Mouse (Mus musculus) adrenal gland, postnatal 36 days (tissue): ENCODE measurements around the gene Ccdc63. TPM values are rescaled to one million over a fixed set of nuclear protein-coding genes. Genes with fewer than 3 reads are reported as not detected.
A peak's percentile ranks its signal among the peaks of the same experiment; 100 is the strongest.
"Not testable (repeated sequence)": the region's sequence is repeated elsewhere in the genome, so short reads cannot be mapped to it uniquely, and the experiment has no call there.

Source experiments
- DNase-seq, 2 experiments: peaks; one replicate each; pipeline ENCODE4 v3.0.0; 2021; ENCODE audit warnings: mixed read lengths in 1 of 2
- long read RNA-seq, 2 experiments: library from polyadenylated mRNA; stranded (forward); transcript quantifications; one replicate each; pipeline ENCODE4 v2.0.0; 2021; ENCODE audit warnings: borderline sequencing depth in 2 of 2
- total RNA-seq, 2 experiments: library from RNA; stranded (reverse); gene quantifications; 2 replicates each; pipeline ENCODE4 v1.2.3; 2021

The Ccdc63 gene
- total RNA-seq: not detected
- long read RNA-seq, experiment 1: 0 reads
- long read RNA-seq, experiment 2: 0 reads

DNA sequence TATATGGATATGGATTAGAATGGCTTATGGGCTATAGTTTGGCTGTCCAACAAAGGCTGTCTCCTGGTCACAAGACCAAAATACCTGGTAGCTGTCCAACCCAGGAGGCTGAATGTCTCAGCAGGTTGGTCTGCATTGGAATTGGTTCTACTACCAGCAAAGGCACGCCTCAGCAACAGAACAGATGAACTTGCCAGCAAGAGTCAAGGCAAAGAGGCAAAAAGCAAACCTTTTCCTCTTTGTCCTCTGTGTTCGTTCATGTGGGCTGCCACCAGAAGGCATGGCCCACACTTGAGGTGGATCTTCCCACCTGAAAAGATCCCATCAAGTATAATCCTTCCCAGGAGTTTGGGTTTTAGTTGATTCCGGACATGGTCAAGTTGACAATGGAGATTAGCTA, at the start of gene Ccdc63:
TSS of gene Ccdc63 (minus strand) at position 101 of the 400 bp plus-strand sequence.
- no peak for DNase-seq

DNA sequence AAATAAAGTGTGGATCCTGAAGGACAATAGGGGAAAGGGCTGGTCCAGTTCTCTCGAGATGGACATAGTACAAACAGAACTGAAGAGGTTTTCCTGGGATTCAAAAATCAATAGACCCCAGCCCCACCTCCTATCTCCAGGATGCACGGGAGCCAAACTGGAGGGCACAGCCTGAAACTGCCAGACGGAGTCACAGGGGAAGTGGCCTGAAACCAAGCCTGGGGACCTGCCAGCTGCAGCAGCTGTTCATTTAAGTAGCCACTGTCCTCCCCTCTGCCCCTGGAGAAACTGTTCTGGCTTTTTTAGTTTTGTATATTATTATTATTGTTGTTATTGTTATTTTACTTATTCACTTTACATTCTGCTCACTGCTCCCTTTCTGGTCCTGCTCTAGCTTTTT, 48.5 kb upstream of the Ccdc63 start:
- DNase-seq: no peak

DNA sequence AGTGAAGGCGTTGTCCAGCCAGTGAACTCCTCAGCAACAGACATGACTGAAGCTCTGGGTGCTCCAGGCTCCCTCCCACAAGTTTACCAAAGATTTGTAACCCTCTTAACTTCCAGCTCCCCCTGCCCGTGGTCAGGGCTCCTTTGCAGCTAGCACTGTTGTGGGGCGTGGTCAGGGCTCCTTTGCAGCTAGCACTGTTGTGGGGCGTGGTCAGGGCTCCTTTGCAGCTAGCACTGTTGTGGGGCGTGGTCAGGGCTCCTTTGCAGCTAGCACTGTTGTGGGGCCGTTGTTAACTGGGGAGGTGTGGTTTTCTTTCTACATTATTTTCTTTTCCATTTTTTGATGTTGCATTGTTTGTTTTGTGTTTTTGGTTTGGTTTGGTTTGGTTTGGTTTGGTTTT, 44.2 kb upstream of the Ccdc63 start:
- DNase-seq: not testable (repeated sequence)

DNA sequence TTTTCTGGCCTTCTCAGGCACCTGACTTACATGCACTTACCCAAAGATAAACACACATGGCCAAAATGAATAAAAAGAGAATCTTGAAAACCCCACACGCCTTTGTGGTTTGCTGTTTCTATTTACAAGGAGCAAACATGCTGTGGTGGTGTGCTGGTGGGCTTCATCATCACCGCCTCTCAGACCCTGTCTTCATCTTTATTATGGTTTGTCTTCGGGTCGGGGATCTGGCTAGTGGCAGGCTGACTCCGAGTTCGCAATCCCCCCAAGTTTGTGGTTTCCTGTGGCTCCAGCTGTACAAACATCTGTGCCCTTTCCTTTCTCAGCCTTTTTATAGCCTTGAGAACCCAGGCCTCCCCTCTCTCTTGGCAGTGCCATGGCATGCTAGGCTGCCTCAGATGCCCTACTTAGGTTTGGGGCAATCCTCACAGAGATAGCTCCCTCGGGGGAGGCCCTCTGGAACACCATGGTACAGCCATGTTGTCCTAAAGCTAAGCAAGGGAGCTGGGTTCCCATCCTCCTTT, 43.7 kb upstream of the Ccdc63 start:
- no peak for DNase-seq

DNA sequence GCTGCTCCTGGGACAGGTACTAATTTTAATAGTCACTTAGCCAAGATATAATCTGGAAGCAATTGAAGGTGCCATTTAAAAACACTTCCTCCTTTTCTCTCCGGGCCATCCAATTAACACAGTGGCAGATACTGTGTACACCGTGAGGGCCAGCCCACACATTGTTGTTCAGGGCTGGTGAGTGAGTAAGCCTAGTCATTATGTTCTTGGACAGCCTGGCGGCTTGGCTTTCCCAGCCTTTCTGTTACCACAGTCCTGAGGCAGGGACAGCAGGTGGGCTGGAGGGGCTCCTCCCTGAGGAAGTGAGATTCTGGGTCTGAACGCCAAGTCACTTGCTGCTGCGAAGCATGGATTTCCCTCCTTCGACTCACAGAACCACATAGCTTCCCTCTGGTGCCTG, 39.0 kb upstream of the Ccdc63 start:
- DNase-seq: no peak

DNA sequence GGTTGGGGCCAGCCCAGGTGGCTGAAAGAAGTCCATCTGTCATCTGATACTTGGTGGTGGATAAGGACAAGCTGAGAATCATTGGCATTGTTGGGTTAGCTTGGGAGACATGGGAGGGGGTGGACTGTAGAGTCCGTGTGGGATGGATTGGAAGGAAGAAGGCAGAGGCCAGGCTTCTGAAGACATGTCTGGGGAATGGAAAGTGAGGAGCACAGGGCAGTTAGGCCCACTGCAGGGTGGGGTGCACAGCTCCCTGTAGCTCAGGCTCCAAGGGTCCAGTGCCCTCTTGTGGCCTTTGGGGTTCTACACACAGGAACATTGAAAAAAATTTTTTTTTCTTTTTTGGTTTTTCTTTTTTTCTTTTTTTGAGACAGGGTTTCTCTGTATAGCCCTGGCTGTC, 35.8 kb upstream of the Ccdc63 start:
- peak; percentile 49 to 75 for DNase-seq

DNA sequence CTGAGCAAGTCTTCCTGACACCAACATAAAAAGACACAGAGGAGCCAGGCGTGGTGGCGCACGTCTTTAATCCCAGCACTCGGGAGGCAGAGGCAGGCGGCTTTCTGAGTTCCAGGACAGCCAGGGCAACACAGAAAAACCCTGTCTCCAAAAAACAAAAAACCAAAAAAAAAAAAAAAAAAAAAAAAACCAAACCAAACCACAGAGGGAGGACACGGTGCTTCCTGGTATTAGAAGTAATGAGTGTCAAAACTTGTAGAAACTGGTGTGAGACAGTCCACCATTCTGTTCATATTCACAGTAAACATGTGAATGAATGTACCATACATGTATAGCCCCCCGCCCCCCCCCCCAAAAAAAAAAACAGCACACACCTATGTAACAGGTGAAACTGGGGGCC, 35.3 kb upstream of the Ccdc63 start:
- DNase-seq: no peak

DNA sequence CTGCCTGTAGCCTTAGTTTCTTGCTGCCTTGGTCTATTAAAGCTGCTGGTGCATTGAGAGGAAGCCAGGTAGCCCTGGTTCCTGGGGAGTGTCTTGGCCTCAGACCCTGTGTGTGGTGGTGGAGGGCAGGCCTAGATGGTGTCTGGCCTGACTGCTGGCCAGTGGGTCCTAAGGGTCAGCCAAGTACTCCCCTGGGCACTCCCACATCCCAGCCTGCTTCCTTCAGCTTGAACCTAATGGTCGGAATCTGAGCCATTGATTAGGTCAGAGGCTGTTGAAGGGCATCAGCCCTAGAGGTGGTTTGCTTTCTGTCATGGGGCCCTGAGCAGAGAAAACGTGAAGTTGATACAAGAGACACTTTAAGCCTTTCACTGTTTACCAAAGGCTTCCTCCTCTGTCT, 34.8 kb upstream of the Ccdc63 start:
- DNase-seq: no peak

DNA sequence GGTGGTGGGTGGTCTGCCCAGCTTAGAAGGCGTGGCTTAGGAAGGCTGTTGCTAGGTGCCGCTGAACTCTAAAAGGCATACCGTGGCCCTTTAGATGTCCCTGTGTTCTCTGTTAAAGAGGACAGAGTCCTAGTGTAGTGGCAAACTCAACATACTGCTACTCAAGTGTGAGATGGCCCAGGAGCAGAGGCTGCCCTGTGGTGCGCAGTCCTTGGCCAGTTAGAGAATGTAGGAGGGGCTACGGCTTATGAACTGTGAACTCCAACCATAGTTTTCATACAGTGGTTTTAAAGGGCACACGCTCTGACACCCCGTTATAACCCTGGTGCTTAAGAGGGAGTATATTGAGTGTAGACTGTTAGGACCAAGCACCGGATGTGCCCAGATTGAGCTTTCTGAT, 30.4 kb upstream of the Ccdc63 start:
- no peak for DNase-seq

DNA sequence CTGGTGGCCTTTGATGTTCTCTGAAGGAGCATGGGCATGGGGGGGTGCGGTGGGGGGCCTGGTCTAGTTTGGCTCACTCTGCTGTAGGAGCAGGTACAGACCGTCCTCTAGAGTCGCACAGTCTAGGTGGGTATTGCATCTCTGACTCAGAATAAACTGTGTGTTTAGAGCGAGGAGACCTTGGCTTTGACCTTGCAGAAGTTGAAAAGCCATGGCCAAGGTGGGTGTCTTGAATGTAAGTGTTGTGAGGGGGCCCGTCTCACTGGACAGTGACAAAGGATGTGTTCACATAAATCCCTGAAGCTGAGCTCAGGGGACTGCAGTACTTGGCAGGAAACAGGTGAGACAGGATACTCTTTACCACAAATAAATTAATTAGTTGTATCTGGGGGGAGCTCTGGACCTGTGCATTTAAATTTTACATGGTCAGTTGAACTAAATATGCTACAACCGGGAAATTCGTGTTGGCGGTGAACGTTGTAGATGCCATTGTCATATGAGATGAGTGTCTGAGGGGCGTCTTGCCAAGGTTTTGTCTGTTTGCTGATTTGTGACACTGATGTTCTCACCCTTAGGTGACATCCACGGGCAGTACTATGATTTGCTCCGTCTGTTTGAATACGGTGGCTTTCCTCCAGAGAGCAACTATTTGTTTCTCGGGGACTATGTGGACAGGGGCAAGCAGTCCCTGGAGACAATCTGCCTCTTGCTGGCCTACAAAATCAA, 27.9 kb upstream of the Ccdc63 start:
- peak in 1 of 2 experiments; percentile 39 for DNase-seq

DNA sequence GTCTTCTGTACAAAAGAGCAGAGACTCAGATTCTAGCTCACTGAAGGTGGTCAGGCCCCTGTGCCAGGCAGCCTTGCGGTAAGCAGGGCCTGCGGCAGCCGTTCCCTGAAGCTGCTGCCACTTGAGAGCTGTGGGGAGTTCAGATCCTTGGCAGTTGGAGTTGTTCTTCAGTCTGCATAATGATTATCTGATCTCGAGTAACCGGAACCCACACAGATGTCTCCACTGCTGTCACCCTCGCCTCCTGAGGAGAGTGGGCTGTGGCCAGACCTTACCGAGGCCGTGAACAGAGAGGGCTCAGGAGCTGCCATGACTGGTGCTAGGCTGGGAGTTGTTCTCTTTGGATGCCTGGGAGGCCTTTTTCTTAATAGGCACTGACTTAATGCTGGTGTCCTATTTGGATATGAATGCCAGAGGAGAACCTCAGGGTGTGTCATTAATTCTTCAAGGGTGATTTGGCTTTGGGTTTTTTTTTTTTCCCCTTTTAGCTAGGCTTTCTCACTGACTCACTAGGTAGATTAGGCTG, 26.1 kb upstream of the Ccdc63 start:
- DNase-seq: no peak

DNA sequence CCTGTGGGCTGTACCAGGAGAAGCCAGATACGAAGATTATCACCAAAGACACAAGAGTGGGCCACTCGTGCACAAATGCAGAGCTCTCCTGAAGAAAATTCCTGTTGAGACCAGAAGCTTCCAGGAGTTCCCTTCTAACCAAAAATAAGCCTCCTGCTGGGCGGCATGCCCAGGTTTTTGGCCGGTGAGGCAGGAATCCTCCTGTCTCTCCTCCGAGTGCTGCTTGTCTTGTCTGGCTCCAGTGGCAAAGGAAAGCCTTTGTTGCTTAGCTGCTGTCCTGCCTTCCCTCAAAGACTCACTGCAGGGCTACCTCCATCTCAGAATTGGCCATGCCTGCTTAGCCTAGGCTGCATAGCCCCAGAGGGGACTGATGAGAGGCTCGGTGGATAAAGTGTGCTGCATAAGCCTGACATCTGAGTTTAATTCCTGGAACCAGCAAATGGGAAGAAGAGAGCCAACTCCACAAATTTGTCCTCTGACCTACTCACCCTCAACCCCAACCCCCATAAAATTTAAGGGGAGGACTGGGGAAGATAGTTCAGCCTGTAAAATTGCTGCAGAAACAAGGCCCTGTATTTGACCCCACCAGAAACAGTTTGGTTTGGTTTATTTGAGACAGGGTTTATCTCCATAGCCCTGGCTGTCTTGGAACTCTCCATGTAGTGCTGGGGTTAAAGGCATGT, 24.8 kb upstream of the Ccdc63 start:
- DNase-seq: peak in 1 of 2 experiments; percentile 28

DNA sequence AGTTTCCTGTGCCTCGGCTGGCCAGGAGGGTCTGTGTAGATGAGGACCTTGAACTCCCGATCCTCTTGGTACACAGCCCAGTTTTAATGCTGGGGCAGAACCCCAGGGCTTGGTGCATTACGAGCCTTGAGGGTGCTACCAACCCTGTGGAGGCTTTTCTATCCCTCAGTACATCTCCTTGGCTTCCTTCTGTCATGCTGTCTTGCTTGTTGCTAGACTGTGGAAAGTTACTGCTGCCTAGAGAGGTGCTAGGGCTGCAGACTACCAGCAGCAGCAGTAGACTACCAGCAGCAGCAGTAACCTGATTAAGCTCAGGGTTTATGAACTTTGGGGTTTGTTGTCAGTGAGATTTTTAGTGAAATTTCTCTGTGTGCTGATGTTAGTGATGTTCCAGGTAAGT, 23.4 kb upstream of the Ccdc63 start:
- DNase-seq: no peak

DNA sequence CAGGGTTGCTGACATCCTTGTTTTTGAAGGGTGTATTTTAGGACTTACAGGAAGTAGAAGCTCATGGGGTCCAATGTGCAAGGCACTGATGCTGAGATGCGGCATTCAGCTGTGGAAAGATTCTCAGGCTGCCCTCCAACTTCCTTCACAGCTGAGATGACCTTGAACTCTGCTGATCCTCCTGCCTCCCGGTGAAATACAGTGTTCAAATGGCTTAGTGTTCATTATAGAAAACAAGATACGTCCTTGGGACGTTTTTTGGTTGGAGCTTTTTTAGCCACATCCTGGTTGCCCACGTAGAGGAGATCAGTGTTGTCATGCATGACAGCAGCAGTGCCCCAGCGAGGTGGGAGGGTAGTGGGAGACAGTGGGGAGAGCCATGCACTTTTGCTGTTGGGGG, 22.6 kb upstream of the Ccdc63 start:
- no peak for DNase-seq

DNA sequence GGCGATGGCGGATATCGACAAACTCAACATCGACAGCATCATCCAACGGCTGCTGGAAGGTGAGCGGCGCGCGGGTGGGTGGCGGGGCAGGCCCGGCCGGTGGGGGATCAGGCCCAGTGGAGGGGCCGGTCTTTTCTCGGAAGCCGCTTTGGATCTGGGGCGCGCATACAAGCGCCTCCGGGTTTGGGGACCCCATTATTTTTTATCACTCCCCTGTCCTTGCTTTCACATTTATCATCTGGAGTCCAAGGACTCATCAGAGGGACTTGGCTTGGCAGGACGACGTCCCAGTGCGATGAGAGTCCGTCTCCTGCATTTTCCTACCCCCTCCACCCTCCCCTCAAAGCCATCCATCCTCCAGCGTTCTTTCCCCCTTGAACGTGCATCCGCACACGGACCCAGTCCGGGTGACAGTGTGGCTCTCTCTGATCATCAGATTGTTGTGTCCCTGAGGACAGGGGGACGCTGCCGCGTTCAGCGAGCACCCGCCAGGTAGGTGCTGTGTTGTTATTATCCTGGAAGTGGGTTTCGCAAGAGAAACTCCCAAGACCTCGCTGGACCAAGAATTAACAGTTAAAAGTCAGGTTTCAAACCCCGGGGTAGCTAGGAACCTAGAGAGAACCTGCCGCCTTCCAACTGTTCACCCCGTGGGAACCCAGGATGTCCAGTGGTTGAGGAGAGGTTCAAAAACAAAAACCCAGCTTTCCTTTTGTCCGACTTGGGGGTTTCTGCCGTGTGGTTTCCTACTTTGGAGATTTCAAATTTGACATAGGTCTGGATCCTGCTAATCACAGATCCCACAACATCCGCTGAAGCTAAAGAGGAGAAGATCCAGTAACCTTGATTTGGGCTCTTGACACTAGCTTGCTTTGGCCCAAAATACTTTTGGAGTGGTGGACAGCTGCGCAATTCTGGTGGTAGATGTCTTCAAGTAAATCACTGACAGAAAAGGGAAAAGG, 18.2 kb upstream of the Ccdc63 start:
- DNase-seq: peak in 1 of 2 experiments; percentile 26

DNA sequence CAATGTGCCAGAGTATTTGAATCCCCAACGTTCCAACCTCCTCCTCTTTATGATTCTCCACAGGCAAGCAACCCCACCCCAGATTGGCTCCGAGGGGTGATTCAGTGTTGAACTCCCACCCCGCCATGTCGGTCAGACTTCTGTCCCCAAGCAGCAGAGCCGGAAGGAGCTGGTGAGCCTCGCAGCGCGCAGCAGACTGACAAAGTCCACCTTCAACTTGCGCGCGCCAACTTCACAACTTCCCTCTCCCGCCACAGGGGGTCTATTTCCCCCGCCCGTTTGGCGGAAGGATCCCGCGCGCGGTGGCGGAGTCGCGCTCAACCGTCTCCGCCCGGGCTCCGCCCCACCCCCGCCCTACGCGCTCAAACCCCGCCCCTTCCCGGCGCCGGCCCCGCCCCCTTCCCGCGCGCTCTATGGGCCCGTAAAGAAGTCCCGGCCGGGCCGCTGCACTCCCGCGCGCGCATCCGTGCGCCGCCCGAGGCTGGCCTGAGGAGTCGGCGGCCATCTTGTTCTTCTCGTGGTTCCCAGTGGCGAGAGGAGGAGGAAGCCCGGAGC, 17.3 kb upstream of the Ccdc63 start, which contains the start of gene Ppp1cc:
TSS of gene Ppp1cc (plus strand) at position 452 of the 555 bp plus-strand sequence.
- DNase-seq: peak; percentile 93 to 95

DNA sequence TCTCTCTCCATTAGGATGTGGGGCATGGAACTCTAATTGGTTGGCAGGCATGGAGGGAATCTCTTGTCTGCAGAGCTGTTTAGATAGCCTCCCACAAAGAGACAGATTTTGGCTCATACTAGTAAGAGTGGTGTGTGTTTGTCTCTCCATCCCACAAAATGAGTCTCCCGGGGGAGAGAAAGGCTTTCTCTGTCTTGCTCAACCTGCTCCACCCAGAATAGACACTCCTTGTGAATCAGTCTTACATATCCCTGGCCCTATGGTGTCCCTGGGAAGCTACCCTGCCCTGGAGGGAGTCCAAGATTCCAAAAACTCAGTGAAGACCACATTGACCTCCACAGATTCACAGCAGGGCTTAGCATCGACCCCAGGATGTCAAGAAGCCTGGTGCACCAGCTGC, 15.9 kb upstream of the Ccdc63 start:
- DNase-seq: no peak

DNA sequence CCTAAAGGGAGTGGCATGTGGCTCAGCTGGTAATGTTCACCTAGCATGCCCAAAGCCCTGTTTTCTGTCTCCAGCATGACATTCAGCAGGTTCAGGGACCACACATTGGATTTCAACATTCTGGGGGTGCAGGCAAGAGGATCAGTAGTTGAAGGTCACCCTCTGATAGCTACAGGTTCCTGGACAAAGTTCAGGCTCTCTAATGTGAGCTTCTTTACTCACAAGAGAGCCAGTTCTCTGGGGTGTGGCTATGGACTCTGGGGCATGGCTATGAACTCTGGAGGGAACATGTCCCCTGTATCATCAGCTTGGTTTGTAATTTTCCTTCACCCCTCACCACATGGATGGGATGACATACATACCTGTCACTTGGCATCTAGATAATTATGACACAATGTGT, 15.0 kb upstream of the Ccdc63 start:
- no peak for DNase-seq

DNA sequence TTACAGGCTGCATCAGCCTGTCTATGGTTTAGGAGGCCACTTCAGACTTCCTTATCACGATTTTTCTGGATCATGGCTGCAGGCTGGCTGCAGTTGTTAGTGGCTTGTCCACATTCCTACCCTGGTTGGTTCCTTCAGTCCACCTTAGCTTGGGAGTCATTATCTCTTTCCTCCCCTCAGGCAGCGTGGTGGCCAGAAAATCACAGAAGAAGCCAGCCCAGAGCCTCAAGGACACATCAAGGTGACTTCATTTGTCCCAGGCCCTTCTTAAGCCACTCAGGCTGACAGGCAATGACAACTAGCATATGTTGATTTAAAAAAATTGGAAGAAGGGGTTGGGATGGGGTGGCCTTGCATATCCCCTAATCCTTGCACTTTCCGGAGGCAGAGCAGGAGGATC, 14.2 kb upstream of the Ccdc63 start:
- DNase-seq: no peak

DNA sequence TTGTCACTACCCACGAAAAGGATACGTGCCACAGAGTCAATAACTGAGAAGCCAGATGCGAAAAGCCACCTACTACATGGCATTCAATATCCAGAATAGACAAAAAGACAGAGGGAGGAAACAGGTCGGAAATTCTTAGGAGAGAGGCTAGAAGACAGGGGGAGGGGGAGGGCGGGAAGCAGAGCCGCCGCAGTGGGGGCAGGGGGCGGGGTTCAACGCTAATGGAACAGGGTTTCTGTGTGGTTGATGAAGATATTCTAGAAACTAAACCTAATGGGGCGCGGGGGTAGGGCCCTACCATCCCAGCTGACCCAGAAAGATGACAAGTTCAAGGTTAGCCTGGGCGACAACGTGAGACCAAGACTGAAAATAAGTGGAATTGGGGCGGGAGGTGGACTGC, 13.4 kb upstream of the Ccdc63 start:
- no peak for DNase-seq

DNA sequence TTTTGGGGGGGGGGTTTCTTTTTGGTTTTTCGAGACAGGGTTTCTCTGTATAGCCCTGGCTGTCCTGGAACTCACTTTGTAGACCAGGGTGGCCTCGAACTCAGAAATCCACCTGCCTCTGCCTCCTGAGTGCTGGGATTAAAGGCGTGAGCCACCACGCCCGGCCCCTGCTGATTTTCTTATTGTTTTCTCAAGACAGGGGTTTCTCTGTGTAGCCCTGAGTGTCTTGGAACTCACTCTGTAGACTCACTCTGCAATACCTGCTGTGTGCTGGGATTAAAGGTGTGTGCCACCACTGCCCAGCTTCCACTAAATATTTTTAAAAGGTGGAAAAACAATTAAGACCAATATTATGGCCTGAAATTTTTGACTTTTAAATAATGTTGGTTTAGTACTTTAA, 11.9 kb upstream of the Ccdc63 start:
- not testable (repeated sequence) for DNase-seq

DNA sequence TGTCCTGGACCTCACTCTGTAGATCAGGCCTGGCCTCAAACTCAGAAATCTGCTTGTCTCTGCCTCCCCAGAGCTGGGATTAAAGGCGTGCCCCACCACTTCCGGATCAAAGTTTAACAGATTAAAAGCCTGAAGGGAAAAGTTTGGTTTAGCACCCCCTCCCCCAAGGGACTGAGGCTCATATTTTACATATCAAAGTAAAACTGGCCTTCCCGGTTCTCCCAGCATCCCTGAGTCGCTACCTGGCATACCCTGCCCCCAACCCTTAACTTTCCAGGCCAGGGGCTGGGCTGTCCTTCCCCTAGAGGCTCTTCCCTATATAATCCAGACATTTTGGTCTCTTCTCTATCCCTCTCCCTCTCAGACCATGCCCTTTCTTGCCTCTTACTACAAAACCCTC, 8.6 kb upstream of the Ccdc63 start:
- no peak for DNase-seq
